Mouse (Mus musculus): ENCODE data around the gene Zbtb4. TPM values are rescaled to one million over a fixed set of nuclear protein-coding genes. Genes with fewer than 3 reads are reported as not detected.

Zbtb4 gene
- total RNA-seq, 2 experiments from 2014 or later: 57.7 to 63.8 TPM

- no peak for DNase-seq
Measured at GRCm38 (mm10) chr11:69763551-69763950, 2.2 kb upstream of the Zbtb4 start.

DNA sequence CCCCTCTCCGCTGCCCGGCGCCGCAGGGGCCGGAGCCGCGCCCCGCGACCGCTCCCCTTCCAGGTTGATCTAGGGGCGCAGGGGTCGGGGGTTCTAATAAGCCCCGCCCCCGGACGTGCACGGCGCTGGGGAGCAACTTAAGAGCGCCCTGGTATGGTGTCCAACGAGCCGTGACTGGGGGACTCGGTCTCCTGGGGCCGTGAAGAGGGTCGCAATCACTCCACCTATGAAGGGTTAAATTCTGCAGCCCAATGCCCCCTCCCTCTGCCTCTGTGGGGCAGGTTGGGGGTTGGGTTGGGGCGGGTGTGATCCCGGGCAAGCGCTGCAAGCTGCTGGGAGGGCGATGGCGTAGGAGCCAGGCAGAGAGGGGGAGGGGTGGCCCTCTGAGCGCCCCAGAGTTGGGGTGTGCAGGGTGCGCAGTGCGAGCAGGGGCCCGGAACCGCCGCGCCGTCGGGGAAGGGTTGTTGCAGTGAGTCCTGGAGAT, 456 bp downstream of the Zbtb4 start:
- peak; percentile 78 to 91 for DNase-seq

- no peak for DNase-seq
Measured at GRCm38 (mm10) chr11:69766872-69767624, 1.3 kb downstream of the Zbtb4 start.

GRCm38 (mm10) chr11:69767625-69767909, 1.9 kb downstream of the Zbtb4 start:
- no peak for DNase-seq

DNA sequence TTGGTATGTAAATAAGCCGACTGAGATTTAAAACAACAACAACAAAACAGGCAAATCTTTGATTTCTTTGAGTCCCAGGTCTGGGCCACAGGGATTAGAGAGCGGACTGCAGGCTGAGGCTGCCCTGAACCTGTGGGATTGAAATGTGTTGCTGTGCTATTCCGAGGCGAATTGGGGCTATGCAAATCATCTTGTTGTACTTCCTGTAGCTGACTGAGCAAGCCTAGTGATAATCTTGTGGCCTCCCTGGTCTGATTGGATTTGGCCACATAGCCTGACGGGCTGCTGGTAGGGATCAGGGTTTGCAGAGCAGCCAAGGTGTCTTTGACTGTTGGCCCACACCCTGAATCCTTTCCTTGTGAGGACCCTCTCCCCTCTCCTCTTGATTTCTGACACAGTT, 9.2 kb downstream of the Zbtb4 start:
- DNase-seq: no peak

GRCm38 (mm10) chr11:69775716-69776115, 10.0 kb downstream of the Zbtb4 start:
- no peak for DNase-seq

GRCm38 (mm10) chr11:69776488-69776887, 10.8 kb downstream of the Zbtb4 start:
- DNase-seq: no peak

DNA sequence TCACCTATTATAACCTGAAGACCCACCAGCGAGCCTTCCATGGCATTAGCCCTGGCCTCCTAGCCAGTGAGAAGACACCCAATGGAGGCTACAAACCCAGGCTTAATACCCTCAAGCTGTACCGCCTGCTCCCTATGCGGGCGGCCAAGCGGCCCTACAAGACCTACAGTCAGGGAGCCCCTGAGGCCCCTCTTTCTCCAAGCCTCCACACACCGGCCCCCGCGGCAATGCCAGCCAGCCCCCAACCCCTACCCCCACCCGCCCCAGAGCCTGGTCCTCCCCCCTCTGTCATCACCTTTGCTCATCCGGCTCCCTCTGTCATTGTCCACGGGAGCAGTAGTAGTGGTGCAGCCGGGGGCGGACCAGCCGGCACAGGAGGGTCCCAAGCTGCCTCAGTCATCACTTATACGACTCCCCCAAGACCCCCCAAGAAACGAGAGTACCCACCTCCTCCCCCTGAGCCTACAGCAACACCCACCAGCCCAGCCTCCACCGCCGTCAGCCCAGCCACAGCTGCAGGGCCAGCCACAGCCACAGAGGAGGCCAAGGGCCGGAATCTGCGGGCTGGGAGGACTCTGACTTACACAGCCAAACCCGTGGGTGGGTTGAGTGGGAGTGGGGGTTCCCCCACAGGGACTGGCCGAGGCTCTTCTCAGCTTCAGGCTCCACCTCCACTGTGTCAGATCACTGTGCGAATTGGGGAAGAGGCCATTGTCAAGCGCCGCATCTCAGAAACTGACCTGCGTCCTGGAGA, 12.0 kb downstream of the Zbtb4 start:
- no peak for DNase-seq

DNA sequence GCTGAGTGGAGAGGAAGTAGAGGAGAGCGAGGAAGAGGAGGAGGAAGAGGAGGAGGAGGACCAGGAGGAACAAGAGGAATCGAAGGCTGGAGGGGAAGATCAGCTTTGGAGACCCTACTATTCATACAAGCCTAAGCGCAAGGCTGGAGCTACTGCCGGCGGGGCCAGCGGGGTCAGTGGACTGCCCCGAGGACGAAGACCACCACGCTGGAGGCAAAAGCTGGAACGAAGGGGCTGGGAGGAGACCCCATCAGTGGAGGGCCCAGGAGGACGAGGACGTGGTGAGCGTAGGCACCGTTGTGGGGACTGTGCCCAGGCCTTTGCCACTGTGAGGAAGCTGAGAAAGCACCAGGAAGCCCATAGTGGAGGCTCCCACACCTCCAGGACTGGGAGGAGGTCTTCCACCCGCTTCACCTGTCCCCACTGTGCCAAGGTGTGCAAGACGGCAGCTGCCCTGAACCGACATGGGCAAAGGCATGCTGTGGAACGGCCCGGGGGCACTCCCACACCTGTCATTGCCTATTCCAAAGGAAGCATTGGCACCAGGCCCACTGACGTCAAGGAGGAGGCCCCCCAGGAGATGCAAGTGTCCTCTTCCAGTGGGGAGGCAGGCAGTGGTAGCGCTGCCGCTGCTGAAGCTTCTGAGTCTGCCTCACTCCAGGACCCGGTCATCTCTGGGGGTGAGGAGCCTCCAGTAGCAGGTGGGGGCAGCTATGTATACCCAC, 12.7 kb downstream of the Zbtb4 start:
- DNase-seq: no peak

DNA sequence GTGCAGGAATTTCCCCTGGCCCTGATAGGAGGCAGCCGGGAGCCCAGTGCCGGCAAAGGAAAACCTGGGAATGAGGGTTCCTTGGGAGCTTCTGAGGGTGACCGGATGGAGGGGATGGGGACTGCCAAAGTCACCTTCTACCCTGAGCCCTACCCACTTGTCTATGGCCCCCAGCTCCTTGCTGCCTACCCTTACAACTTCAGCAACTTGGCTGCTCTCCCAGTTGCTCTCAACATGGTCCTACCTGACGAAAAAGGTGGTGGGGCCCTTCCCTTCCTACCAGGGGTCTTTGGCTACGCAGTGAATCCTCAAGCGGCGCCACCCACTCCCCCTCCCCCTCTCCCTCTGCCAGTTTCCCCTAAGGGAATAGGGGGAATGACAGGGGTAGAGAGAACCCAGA, 13.3 kb downstream of the Zbtb4 start:
- DNase-seq: no peak

- no peak for DNase-seq
Measured at GRCm38 (mm10) chr11:69781828-69782227, 16.1 kb downstream of the Zbtb4 start.

GRCm38 (mm10) chr11:69784793-69785272, 19.1 kb downstream of the Zbtb4 start:
- DNase-seq: peak; percentile 49 to 67

GRCm38 (mm10) chr11:69787306-69787705, 21.6 kb downstream of the Zbtb4 start:
- DNase-seq: no peak

GRCm38 (mm10) chr11:69789431-69789830, 23.7 kb downstream of the Zbtb4 start:
- peak; percentile 48 to 65 for DNase-seq

DNA sequence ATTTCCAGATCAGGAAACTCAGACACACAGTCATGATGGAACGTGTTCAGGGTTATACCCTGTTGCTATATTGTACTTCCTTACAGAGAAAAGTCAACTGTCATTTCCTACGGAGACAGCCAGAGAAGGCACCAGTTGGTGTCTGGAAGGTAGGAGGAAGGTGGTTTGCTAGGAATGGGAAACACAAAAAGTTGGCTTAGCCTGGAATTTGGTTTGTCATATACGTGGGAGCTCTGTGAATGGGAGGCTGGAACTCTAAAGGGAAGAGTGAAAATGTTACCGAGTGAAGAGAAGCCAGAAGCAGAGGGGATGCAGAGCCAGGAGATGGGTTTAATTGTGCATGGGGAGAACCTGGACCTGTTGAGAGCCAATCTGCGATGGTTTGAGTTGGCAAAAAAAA, 25.7 kb downstream of the Zbtb4 start:
- no peak for DNase-seq

- no peak for DNase-seq
Measured at GRCm38 (mm10) chr11:69793429-69793828, 27.7 kb downstream of the Zbtb4 start.

GRCm38 (mm10) chr11:69795168-69795982, 29.7 kb downstream of the Zbtb4 start, which contains the start of gene Chrnb1:
Gene Chrnb1 (minus strand): TSS chr11:69795943.
- peak; percentile 97 for DNase-seq

GRCm38 (mm10) chr11:69795983-69796435, 30.3 kb downstream of the Zbtb4 start:
- no peak for DNase-seq

DNA sequence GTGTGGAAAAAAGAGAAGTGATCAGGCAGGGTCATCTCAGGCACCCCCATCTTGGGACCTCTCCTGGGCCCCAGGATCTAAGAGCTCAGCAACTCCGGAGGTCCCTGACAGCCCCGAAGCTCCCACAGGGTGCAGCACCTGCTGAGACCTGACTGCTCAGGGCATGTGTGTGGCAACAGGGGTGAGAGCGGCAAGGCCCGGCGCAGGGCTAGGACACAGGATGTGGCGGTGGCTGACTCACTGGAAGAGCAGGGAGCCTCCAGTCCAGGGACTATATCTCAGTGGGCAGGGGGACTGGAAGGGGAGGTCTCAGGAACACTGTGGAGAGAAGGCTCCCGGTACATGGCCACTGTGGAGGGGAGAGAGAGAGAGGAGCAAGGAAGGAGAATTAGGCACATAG, 32.2 kb downstream of the Zbtb4 start:
- DNase-seq: no peak

- DNase-seq: peak in 1 of 2 experiments; percentile 50
Measured at GRCm38 (mm10) chr11:69799394-69800137, 33.9 kb downstream of the Zbtb4 start.

DNA sequence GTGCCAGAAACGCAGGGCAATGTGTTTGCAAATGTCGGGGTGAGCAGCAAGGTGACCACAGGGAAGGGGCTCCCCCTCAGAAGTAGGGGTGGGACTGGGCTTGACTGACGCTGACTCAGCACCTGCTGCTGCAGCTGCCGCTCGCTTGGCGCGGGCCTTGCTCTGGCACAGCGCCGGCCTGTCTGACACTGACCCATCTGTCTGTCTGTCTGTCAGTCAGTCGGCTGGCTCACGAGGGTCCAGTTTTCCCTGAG, 34.4 kb downstream of the Zbtb4 start:
- DNase-seq: peak; percentile 35 to 65
